Mouse (Mus musculus) cerebellum, adult 2 months (tissue): ENCODE data around the gene Mospd3.
A peak's percentile ranks its signal among the peaks of the same experiment; 100 is the strongest.

Source experiments
- CTCF ChIP-seq: fragments of 200-500 bp; IDR thresholded peaks from 2 replicates; pipeline ENCODE4 v1.5.1; 2011; ENCODE audit warnings: low read depth, mild to moderate bottlenecking, control low read depth, low read length, moderate library complexity, borderline replicate concordance; ENCODE audit not compliant: insufficient read depth
- POLR2A ChIP-seq: fragments of 200-500 bp; IDR thresholded peaks from 2 replicates; pipeline ENCODE4 v1.6.1; 2011; ENCODE audit warnings: low read length, control low read depth, borderline replicate concordance; ENCODE audit not compliant: insufficient read depth

DNA sequence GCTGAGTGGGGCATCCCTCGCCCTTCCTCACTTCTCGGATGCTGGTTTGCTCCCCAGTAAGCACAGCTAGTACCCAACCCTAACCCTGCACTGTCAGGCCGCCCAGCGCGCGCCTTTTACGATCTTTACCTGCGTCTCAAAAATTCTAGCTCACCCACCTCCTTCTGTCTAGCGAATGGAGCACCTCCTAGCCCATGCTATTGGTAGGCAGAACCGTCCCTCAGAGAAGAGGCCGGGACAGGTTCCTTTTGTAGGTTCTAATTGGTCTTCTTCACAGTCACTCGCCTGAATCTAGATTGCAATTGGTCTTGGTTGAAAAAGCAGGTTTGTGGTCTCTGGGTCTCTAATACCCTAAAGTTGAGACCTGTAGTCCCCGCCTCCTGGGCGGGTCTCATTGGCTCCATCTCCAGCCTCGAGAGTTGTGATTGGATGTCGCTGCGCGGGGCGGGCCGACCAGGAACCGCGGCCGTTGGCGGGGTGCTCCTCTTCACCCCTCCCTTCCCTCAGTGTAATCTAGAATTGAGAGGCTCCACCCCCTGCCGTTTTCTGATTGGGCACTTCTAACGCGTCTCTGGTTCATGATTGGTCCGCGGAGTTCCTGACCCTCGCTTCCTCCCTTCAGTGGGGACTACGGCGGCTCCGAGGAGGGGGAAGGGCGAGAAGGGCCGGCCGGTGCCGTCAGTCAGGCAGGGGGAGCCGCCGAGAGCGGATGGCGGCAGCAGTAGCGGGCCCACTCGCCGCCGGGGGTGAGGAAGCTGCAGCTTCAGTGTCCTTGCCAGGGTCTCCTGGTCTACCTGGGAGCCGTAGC, 27.8 kb upstream of the Mospd3 start, which contains the start of the genes Fbxo24, Lrch4 and Gm20605:
- TF ChIP-seq POLR2A (peak; percentile 96), CTCF (no peak)
